Mouse (Mus musculus) liver, embryonic 14.5 days (tissue): ENCODE measurements around the gene 4933406M09Rik.

Source experiments
- CTCF ChIP-seq: IDR thresholded peaks from 2 replicates; pipeline ENCODE4 v1.5.1; 2016; ENCODE audit warnings: antibody characterized with exemption, low read depth, control low read depth
- EP300 ChIP-seq: IDR thresholded peaks from 2 replicates; pipeline ENCODE4 v1.6.1; 2016; ENCODE audit warnings: antibody characterized with exemption, low read depth

DNA sequence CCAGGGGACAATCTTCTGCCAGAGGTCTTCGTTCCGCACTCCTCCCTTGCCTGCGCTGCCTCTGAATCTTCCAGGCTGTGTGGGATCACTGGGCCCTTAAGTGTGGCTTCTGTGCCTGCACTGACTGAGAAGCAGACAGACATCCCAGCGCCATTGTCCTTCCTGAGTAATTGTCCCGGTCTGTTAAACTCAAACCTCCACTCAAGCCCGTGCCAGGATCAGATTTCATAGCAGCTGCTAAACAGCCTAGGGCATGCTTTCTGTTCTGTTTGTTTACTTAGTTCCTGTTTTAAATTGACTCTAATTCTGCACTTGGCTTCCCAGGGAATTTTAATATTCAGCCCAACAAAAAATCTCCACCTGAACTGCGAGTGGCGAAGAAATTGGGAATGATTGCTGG, 22.3 kb downstream of the 4933406M09Rik start:
- TF ChIP-seq CTCF (no peak), EP300 (no peak)
